Mouse (Mus musculus): ENCODE results near the gene Inhbe. TPM values are rescaled to one million over a fixed set of nuclear protein-coding genes. Genes with fewer than 3 reads are reported as not detected.

Inhbe gene
- under 1 TPM; 0.15 to 0.20 TPM for total RNA-seq (2021)

GRCm38 (mm10) chr10:127353909-127354895 is at the start of gene Inhbe:
TSS of gene Inhbe (minus strand) at chr10:127354411.
- DNase-seq (ENCODE audit: low spot score in 2 of 2): peak; percentile 80 to 84
- intact Hi-C loops (cut with DNase I): loop anchor here (1.0 to 2.0 kb wide), 2 partner anchors 27 to 66 kb away; partner anchors contain the start of gene R3hdm2

- intact Hi-C loops (cut with DNase I): no loop called here
- DNase-seq (ENCODE audit: low spot score in 2 of 2): no peak
These were observed 37.6 kb upstream of the Inhbe start for GRCm38 (mm10) chr10:127391774-127392173.

- DNase-seq (ENCODE audit: low spot score in 2 of 2): no peak
- intact Hi-C loops (cut with DNase I): loop anchor here (2.0 to 5.0 kb wide), 2 partner anchors 27 to 41 kb away; partner anchors contain the start of gene Inhbe
These were observed 27.5 kb upstream of the Inhbe start for GRCm38 (mm10) chr10:127381743-127382134.

GRCm38 (mm10) chr10:127380767-127381742 is 26.8 kb upstream of the Inhbe start:
- intact Hi-C loops (cut with DNase I): loop anchor here (2.0 to 5.0 kb wide), 2 partner anchors 26 to 41 kb away; partner anchors contain the start of gene Inhbe
- DNase-seq (ENCODE audit: low spot score in 2 of 2): peak; percentile 35 to 41

- peak; percentile 87 to 90 for DNase-seq (ENCODE audit: low spot score in 2 of 2)
- intact Hi-C loops (cut with DNase I): loop anchor here (2.0 to 5.0 kb wide), 2 partner anchors 25 to 42 kb away; partner anchors contain the start of gene Inhbe
These were observed 26.1 kb upstream of the Inhbe start, which contains the start of gene R3hdm2 for GRCm38 (mm10) chr10:127380251-127380691. TSS of gene R3hdm2 (plus strand) at chr10:127380327.

GRCm38 (mm10) chr10:127379654-127380053 is 25.4 kb upstream of the Inhbe start:
- no peak for DNase-seq (ENCODE audit: low spot score in 2 of 2)
- intact Hi-C loops (cut with DNase I): loop anchor here (2.0 to 5.0 kb wide), 2 partner anchors 25 to 43 kb away; partner anchors contain the start of gene Inhbe

- no peak for DNase-seq (ENCODE audit: low spot score in 2 of 2)
- intact Hi-C loops (cut with DNase I): no loop called here
These were observed 23.5 kb upstream of the Inhbe start for GRCm38 (mm10) chr10:127377700-127378099.

- DNase-seq (ENCODE audit: low spot score in 2 of 2): no peak
- intact Hi-C loops (cut with DNase I): no loop called here
These were observed 16.8 kb upstream of the Inhbe start for GRCm38 (mm10) chr10:127371023-127371422.

- DNase-seq (ENCODE audit: low spot score in 2 of 2): no peak
- intact Hi-C loops (cut with DNase I): no loop called here
These were observed 15.9 kb upstream of the Inhbe start, which contains the start of gene Inhbc for GRCm38 (mm10) chr10:127369834-127370820. TSS of gene Inhbc (minus strand) at chr10:127370431.

GRCm38 (mm10) chr10:127368273-127368672 is 14.1 kb upstream of the Inhbe start:
- no peak for DNase-seq (ENCODE audit: low spot score in 2 of 2)
- intact Hi-C loops (cut with DNase I): no loop called here

- DNase-seq (ENCODE audit: low spot score in 2 of 2): no peak
- intact Hi-C loops (cut with DNase I): no loop called here
These were observed 12.9 kb upstream of the Inhbe start for GRCm38 (mm10) chr10:127367116-127367515.

- intact Hi-C loops (cut with DNase I): no loop called here
These were observed 6.5 kb upstream of the Inhbe start for GRCm38 (mm10) chr10:127360714-127361113.

GRCm38 (mm10) chr10:127355336-127355735 is 1.1 kb upstream of the Inhbe start:
- no peak for DNase-seq (ENCODE audit: low spot score in 2 of 2)
- intact Hi-C loops (cut with DNase I): loop anchor here (2.0 kb wide), 1 partner anchor 25 kb away; the partner anchor contains the start of gene R3hdm2

More at GRCm38 (mm10) chr10:127360714-127361113, 6.5 kb upstream of the Inhbe start:
- no peak for DNase-seq (ENCODE audit: low spot score in 2 of 2)

- intact Hi-C loops (cut with DNase I): no loop called here
- DNase-seq (ENCODE audit: low spot score in 2 of 2): no peak
These were observed 1.4 kb downstream of the Inhbe start for GRCm38 (mm10) chr10:127352766-127353165.

GRCm38 (mm10) chr10:127352187-127352586 is 2.0 kb downstream of the Inhbe start:
- DNase-seq (ENCODE audit: low spot score in 2 of 2): no peak
- intact Hi-C loops (cut with DNase I): no loop called here

GRCm38 (mm10) chr10:127351719-127352118 is 2.5 kb downstream of the Inhbe start:
- intact Hi-C loops (cut with DNase I): no loop called here
- DNase-seq (ENCODE audit: low spot score in 2 of 2): no peak

GRCm38 (mm10) chr10:127351285-127351595 is 3.0 kb downstream of the Inhbe start:
- intact Hi-C loops (cut with DNase I): no loop called here
- DNase-seq (ENCODE audit: low spot score in 2 of 2): no peak

GRCm38 (mm10) chr10:127350594-127351284 is 3.5 kb downstream of the Inhbe start:
- intact Hi-C loops (cut with DNase I): no loop called here
- DNase-seq (ENCODE audit: low spot score in 2 of 2): peak; percentile 72 to 73

Data from left cerebral cortex, postnatal 36 days (tissue).